Mouse (Mus musculus) ZHBTc4 (cell line): ENCODE measurements around the gene Swap70.

ENCODE experiments used
- DNase-seq: peaks from one replicate; pipeline ENCODE4 v3.0.0-alpha.2; 2011; ENCODE audit warnings: low read depth, low spot score

Gene Swap70

DNA sequence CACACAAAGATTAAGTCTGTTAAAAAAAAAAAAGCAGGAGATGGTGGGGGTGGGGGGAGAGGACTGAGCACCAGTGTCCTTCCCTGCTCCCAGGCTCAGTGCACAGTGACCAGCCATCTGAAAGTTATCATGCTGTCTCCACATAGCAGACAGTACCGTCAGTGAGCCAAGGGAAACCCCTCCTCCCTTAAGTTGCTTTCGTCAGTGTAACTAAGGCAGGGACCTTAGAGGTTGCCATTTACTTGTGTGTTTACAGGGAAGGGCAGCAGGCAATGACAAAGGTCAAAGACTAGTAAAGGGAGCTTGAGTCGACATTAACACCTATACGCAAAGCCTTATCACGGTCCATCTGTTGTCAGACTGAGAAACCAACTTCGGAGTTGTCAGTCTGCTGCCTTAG lies 81.4 kb downstream of the Swap70 start:
- no peak for DNase-seq

DNA sequence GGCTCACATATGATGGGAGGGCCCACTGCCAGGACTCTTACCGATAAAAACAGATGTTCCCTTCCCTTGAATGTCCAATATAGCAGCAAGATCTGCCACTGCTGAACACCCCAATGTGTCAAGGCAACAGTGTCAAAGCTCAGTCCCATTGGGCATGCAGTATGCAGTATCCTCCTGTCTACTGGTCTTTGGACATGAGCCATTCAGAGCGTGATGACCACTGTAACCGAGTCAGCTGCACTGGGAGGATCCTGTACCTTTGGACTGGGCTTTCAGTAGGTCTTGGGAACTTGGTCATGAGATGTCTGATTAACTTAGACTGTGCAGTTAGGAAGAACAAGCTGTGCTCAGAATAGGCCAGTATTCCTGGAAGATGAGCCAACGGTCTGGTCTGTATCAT lies 84.0 kb downstream of the Swap70 start:
- DNase-seq = no peak

DNA sequence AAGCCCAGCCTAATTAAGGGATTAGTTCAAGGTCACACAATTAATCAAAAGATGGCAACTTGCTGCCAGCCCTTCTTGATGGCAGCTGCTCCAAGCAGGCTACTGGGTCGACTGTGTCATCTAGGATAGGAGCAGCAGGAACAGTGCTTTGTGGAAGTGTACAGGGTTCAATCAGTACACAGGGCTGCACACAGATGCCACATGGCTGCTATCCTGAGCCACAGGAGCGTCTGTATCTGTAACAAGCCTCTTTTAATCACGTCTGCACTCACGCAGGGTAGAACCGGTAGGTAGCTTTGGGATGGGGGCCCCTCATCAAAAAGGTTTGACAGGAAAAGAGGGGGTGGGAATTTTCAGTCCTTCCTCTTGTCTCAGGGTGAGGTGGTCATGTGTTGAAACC lies 84.8 kb downstream of the Swap70 start:
- no peak for DNase-seq

DNA sequence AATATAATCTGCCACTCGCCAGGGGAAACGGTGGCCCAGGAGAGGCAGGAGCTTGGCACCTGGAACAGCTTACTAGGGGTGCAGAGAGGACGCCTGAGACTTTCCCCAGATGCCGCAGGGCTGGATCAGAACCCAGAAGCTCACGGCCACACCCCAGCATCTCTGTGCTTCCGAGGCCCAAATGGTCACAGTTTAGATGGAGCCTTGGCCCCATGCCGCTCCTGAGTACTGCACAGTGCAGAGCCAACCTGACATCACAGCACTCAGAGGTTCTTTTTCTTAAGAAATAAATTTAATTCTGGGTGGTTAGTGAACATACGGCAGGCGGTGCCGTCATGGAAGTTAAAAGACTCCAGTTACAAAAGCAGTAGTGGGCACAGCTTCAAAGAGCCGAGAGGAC lies 86.2 kb downstream of the Swap70 start:
- no peak for DNase-seq

DNA sequence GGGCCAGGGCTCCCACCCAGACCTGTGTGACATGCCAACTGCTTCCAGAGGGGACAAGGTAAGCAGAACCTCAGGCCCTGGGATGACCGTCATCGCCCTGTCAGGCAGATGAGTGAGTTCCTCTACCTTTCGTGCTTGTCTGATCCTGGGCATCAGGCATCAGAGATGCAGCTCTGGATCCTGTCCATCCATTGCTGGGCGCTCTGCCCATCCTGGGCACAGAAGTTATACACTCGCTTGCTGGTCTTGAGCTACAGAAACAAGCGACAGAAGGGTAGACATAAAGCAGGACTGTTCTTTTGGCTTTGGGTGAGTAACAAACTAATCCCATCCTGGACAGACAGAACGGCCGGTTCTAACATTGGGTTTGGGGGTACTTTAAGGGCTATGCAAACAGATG lies 87.7 kb downstream of the Swap70 start:
- DNase-seq = no peak

DNA sequence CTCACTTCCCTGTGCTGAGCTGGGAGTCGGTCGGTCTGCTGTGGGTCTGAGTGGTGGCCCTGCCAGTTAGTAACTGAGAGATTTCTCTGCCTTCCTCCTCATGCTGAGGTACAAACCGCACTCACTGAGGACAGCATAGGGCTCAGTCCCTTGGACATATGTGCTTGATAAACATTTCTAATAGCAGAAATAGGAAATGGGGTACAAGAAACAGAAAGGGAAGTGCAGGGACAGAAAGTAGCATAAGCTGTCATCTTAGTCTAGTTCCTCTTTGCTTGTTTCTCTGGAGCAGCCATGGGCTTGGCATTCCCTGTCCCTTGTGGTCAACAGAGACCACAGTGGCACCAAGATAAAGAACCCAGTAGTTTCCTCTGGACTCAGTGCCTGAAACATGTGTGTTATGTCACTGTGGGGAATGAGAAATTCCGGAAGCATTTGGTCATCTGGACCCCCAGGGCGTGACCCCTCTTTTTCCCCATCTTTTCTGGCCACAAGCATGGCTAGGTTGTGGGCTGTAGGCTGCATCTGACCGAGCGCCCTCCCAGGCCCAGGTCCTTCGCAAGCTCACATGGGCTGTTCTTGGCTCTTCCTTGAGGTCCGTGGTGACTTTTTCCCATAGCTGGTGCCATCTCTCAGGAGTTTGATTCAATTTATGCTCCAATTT lies 92.0 kb downstream of the Swap70 start:
- DNase-seq = no peak

DNA sequence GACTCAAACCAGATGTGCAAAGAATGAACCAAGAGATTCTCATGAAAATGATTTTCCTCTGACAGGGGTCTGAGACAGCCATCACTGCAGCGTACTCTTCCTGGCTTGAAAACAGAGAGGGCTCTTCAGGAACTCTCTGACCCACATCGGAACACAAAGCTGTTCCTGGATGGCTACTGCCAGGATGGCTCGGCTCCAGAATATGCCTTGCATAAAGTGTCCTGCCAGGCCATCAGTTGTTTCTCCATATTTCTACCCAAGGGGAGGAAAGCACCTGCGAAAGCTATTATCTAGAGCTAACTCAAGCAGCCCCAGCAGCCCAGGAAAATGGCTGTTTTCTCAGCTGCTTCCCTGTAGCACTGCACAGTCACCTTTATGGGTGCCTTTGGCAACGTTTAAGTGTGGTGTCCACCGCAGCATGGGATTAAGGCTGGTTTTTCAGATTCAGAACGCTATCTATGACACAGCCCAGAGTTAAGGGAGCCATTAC lies 92.9 kb downstream of the Swap70 start:
- DNase-seq = no peak

DNA sequence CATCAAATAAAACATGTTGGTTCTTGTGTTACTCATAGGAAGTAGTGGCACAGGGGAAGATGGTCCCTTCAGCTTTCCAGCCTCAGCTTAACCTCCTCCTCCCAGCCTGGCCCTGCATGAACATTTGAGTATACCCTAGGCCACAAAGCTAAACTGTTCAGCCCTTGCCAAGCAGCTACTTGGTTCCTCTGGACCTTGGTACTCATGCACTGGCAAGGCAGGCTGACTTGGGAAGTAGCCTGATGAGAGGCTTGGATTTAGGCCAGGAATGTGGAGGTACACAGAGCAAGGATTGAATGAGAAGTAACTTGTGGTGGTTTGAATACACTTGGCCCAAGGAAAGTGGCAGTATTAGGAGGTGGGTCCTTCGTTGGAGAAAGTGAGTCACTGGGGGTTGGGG lies 93.8 kb downstream of the Swap70 start:
- DNase-seq = no peak

DNA sequence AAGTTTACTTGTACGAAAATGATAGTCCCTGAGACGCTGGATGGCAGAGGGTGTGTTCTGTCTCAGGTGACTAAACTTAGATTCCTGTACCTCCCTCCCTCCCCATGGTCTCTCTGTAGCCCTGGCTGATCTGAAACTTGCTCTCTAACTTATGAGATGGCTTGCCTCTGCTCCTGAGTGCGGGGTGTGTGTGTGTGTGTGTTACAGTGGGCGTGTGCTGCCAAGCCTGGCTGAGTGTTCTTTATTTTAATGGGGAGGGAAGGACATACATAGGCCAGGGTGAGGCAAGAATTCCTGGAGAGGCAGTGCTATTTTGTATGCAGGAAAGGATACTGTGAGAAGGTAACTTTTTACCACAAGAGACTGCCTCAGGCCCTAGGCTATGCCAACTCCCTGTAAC lies 95.9 kb downstream of the Swap70 start:
- no peak for DNase-seq

DNA sequence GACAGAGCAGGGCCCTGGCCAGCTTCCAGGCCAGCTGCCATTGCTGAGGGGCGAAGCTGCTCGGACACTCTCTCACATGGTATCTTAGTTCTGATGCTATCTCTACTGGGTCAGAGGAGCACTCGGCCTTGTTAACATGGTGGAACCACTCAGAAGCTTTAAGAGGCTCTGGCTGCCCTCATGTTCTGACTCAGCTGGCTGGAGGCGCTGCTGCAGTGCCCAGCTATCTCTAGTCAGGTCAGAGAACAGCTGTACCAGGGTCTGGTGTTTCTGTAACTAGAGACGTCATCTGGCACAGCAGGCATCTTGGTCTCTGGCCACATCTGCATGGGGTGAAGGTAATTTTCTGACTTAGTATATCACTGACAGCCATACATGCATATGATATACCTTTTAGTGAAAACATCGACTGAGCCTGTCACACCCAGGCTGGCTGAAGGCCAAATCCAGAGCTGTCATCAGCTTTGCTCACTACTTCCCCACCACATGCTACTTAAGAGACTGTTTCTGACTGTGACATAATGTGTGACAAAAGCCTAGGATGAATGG lies 97.5 kb downstream of the Swap70 start:
- no peak for DNase-seq

DNA sequence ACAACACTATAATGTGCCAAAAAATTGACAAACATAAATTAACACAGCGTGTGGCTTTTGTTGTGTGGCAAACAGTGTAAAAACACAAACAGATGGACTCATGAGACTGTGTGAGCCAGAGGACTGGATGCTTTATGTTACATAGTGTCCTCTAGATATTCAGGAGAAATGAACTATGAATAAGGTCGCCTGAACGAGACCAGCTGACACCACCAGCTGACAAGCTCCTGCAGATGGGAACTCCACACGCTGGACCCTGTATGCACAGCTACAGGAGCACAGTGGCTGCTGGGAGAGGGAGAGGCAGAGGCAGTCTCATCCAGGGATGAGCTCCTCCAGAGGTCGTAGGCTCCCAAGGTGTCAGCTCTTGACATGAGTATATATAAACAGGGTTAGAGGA lies 99.6 kb downstream of the Swap70 start:
- DNase-seq = no peak

DNA sequence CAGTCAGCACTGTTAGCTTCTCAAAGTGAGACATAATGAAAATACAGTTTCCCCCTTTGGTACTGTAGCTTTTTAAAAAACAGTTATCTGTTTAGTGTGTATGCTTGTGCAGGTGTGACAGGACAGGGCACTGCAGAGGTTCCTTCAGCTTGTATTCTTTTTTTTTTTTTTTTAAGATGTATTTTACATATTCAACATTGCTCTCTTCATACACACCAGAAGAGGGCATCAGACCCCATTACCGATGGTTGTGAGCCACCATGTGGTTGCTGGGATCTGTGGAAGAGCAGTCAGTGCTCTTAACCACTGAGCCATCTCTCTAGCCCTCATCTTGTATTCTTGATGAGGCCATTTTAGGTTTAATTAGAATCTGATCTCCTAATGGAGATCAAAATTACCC lies 103.3 kb downstream of the Swap70 start:
- no peak for DNase-seq

DNA sequence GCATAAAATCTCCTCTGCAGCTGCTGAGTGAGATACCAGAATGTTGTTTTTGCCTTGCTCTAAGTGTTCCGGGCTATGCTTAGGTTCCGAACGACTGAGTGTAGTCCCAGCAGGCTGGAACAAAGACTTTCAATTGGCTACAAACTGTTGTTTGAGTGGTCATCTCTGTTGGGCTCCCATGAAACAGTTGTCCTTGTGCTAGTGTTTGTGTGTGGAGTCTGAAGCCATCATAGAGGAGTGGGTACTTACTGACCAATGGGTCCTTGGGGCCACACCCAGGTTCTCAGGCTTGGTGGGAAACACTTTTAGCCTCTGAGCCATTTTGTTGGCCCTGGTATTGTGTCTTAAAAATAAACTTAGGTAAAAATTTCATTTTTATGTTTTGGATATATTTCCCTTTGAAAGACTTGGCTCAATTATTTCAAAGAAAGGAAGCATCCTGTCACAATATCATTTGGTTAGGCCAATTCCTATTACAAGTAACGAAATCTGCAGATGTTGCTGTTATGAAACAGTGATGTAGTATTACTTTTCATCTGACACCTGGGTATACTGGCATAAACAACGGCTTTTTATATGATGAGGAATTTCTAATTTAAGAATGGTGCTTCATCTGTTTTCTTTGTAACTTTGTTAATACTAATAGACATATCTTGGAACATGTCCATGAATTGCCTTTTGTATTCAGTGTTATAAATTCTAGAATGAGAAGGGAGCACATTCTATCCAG lies 104.0 kb downstream of the Swap70 start:
- no peak for DNase-seq
